Mouse (Mus musculus) cerebellum, adult 2 months (tissue): ENCODE measurements around the gene Phactr2.

ENCODE experiments used
- CTCF ChIP-seq: fragments of 200-500 bp; IDR thresholded peaks from 2 replicates; pipeline ENCODE4 v1.5.1; 2011; ENCODE audit warnings: low read depth, mild to moderate bottlenecking, control low read depth, low read length, moderate library complexity, borderline replicate concordance; ENCODE audit not compliant: insufficient read depth
- POLR2A ChIP-seq: fragments of 200-500 bp; IDR thresholded peaks from 2 replicates; pipeline ENCODE4 v1.6.1; 2011; ENCODE audit warnings: low read length, control low read depth, borderline replicate concordance; ENCODE audit not compliant: insufficient read depth

GRCm38 (mm10) chr10:13274699-13275098 lies 199.5 kb downstream of the Phactr2 start:
- TF ChIP-seq POLR2A (no peak), CTCF (no peak)
